ENCODE assay signal across 7 mouse cellular contexts in the genomic region with DNA sequence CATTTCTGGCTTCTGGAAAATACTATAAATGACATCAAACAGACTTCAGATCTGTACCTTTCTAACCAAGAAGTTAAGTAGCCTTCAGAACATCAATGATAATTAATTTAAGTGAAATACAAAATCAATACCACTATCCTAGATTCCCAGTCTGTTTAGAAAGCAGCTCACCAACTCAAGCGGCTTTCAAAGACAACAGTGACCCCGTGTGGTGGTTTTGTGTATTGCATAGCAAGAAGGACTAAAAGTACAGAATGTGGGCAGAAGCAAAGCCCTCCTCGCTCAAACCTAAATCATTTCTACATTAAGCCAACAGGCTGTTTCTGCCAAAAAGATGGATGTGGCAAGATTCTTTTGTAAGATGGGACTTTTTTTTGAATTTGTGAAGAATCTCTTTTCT.
DNase-seq lines count a peak whose midpoint lies in the region.

No protein-coding gene starts in this region.

- peak; percentile 47 for DNase-seq in CD4-positive helper T cell, adult 2 months (ENCODE audit: low read depth, low spot score)
- DNase-seq in MEL-GATA-1-ER (ENCODE audit: extremely low read depth, low read depth), result peak; percentile 52
- DNase-seq in cerebellum, adult 18-20 months, result peak; percentile 76 to 87
- DNase-seq in frontal cortex, postnatal 25 days (ENCODE audit: low spot score in 2 of 2), result peak; percentile 76 to 91
- DNase-seq in kidney, postnatal 36 days, result peak; percentile 58 to 88
- DNase-seq in lung, adult 18-20 months, result peak; percentile 42 to 71
- peak; percentile 92 for DNase-seq in right cerebral cortex, postnatal 4 days

Comparison
In these comparisons a context has a peak if more than half of its experiments do, and no peak if none do; other contexts are left out.
1. Peak in every context shown above with its lines: DNase-seq.